Mouse (Mus musculus) limb, embryonic 12.5 days (tissue): ENCODE measurements around the gene Gm20388. TPM values are rescaled to one million over a fixed set of nuclear protein-coding genes. Genes with fewer than 3 reads are reported as not detected.

Experiments
- ATAC-seq: fragments of 200-750 bp; cut with Nextera tagmentation; 2 replicates; pipeline ENCODE4 v1.8.0; 2017; ENCODE audit warnings: low read depth, moderate TSS enrichment; ENCODE audit not compliant: insufficient number of reproducible peaks, insufficient read depth, low FRiP score, low TSS enrichment
- H3K27ac ChIP-seq: fragments of 300-500 bp; sonication (generic); 2 replicates; pipeline ENCODE4 v1.5.1; 2016; ENCODE audit warnings: mild to moderate bottlenecking, moderate library complexity
- H3K27me3 ChIP-seq: fragments of 300-500 bp; sonication (generic); 2 replicates; pipeline ENCODE4 v1.6.1; 2016; ENCODE audit warnings: mild to moderate bottlenecking, moderate library complexity
- H3K36me3 ChIP-seq: fragments of 300-500 bp; sonication (generic); 2 replicates; pipeline ENCODE4 v1.6.1; 2016; ENCODE audit warnings: mild to moderate bottlenecking, moderate library complexity
- H3K4me1 ChIP-seq: fragments of 300-500 bp; sonication (generic); replicated peaks from 2 replicates; pipeline ENCODE4 v1.6.1; 2016
- H3K4me2 ChIP-seq: fragments of 300-500 bp; sonication (generic); 2 replicates; pipeline ENCODE4 v1.6.1; 2016; ENCODE audit warnings: mild to moderate bottlenecking, moderate library complexity
- H3K4me3 ChIP-seq: fragments of 300-500 bp; sonication (generic); replicated peaks from 2 replicates; pipeline ENCODE4 v1.5.1; 2016; ENCODE audit warnings: mild to moderate bottlenecking
- H3K9ac ChIP-seq: fragments of 300-500 bp; sonication (generic); replicated peaks from 2 replicates; pipeline ENCODE4 v1.6.1; 2016; ENCODE audit warnings: mild to moderate bottlenecking, moderate library complexity
- H3K9me3 ChIP-seq: fragments of 300-500 bp; sonication (generic); 2 replicates; pipeline ENCODE4 v1.6.1; 2016; ENCODE audit warnings: mild to moderate bottlenecking, moderate library complexity
- WGBS: fragments of 180-500 bp; shearing (Covaris S2); methylation state at CpG from one replicate; pipeline ENCODE4 v1.1.7; 2016; 5-methylcytosine and 5-hydroxymethylcytosine counted together
- polyA plus RNA-seq: library from polyadenylated mRNA; unstranded; fragments of >200 nt; fragmentation: Nextera tagmentation; extraction: Ambion mirVana; gene quantifications from 2 replicates; pipeline ENCODE4 v1.2.1, GENCODE M21; 2016

The Gm20388 gene
- polyA plus RNA-seq, 1 experiment from 2014 or later = not detected

- 87% methylated on average over 7 of the region's 7 CpGs for WGBS
- no peaks in the 10 kb centered on the region for H3K9me3 ChIP-seq
- no peak overlapping the region for H3K4me3 ChIP-seq
- no peak overlapping the region for H3K4me2 ChIP-seq
- 0 out of 2 replicates have a peak, but pooled peaks cover 2% of the 10 kb centered on the region for H3K4me1 ChIP-seq
- H3K9ac ChIP-seq = no peak overlapping the region
- ATAC-seq = no peak
- no peak overlapping the region for H3K27ac ChIP-seq
- peaks cover 87% of the 10 kb centered on the region for H3K36me3 ChIP-seq
- H3K27me3 ChIP-seq = no peaks in the 10 kb centered on the region
These were observed 27.8 kb downstream of the Gm20388 start for GRCm38 (mm10) chr8:119938481-119938880.

- no peak for ATAC-seq
- H3K4me1 ChIP-seq = 0 out of 2 replicates have a peak, but pooled peaks cover 3% of the 10 kb centered on the region
- no peak overlapping the region for H3K9ac ChIP-seq
- H3K27me3 ChIP-seq = no peaks in the 10 kb centered on the region
- no peak overlapping the region for H3K4me3 ChIP-seq
- no peak overlapping the region for H3K27ac ChIP-seq
- no peak overlapping the region for H3K4me2 ChIP-seq
- peaks cover 87% of the 10 kb centered on the region for H3K36me3 ChIP-seq
- 90% methylated on average over 2 of the region's 2 CpGs for WGBS
- no peaks in the 10 kb centered on the region for H3K9me3 ChIP-seq
These were observed 28.7 kb downstream of the Gm20388 start for GRCm38 (mm10) chr8:119939336-119939735.

GRCm38 (mm10) chr8:119941471-119941870, 30.8 kb downstream of the Gm20388 start:
- H3K27ac ChIP-seq = no peak overlapping the region
- peaks cover 90% of the 10 kb centered on the region for H3K36me3 ChIP-seq
- H3K4me2 ChIP-seq = no peak overlapping the region
- H3K9me3 ChIP-seq = no peaks in the 10 kb centered on the region
- no peaks in the 10 kb centered on the region for H3K27me3 ChIP-seq
- no peak for ATAC-seq
- 0 out of 2 replicates have a peak, but pooled peaks cover 3% of the 10 kb centered on the region for H3K4me1 ChIP-seq
- no peak overlapping the region for H3K9ac ChIP-seq
- no peak overlapping the region for H3K4me3 ChIP-seq
- WGBS = 96% methylated on average over 18 of the region's 18 CpGs

- no peak for ATAC-seq
- H3K27ac ChIP-seq = no peak overlapping the region
- H3K9me3 ChIP-seq = no peaks in the 10 kb centered on the region
- 90% methylated on average over 10 of the region's 10 CpGs for whole genome bisulfite sequencing
- H3K27me3 ChIP-seq = no peaks in the 10 kb centered on the region
- H3K4me3 ChIP-seq = no peak overlapping the region
- H3K4me1 ChIP-seq = 0 out of 2 replicates have a peak, but pooled peaks cover 3% of the 10 kb centered on the region
- no peak overlapping the region for H3K4me2 ChIP-seq
- H3K9ac ChIP-seq = no peak overlapping the region; the same call in 1 of the 2 replicates
- peaks cover 91% of the 10 kb centered on the region for H3K36me3 ChIP-seq
These were observed 33.0 kb downstream of the Gm20388 start for GRCm38 (mm10) chr8:119943616-119944015.

GRCm38 (mm10) chr8:119944096-119944811, 33.6 kb downstream of the Gm20388 start:
- H3K4me1 ChIP-seq = 0 out of 2 replicates have a peak, but pooled peaks cover 3% of the 10 kb centered on the region

GRCm38 (mm10) chr8:119946326-119946865, 35.8 kb downstream of the Gm20388 start:
- Histone ChIP-seq H3K9ac (no peak overlapping the region), H3K4me1 (0 out of 2 replicates have a peak, but pooled peaks cover 3% of the 10 kb centered on the region), H3K9me3 (no peaks in the 10 kb centered on the region), H3K4me2 (no peak overlapping the region), H3K27me3 (no peaks in the 10 kb centered on the region), H3K36me3 (peaks cover 97% of the 10 kb centered on the region), H3K4me3 (no peak overlapping the region), H3K27ac (no peak overlapping the region)
- 83% methylated on average over 8 of the region's 8 CpGs for WGBS
- ATAC-seq = no peak

More at GRCm38 (mm10) chr8:119944096-119944811, 33.6 kb downstream of the Gm20388 start:
- no peak overlapping the region for H3K9ac ChIP-seq
- 63% methylated on average over 9 of the region's 9 CpGs for WGBS
- 0 out of 2 replicates have a peak, but pooled peaks have one; percentile 34 for ATAC-seq
- no peak overlapping the region for H3K27ac ChIP-seq
- no peak overlapping the region for H3K4me2 ChIP-seq
- H3K36me3 ChIP-seq = peaks cover 91% of the 10 kb centered on the region
- H3K4me3 ChIP-seq = no peak overlapping the region
- H3K9me3 ChIP-seq = no peaks in the 10 kb centered on the region
- no peaks in the 10 kb centered on the region for H3K27me3 ChIP-seq

- ATAC-seq = no peak
- no peak overlapping the region for H3K4me2 ChIP-seq
- no peaks in the 10 kb centered on the region for H3K27me3 ChIP-seq
- peaks cover 97% of the 10 kb centered on the region for H3K36me3 ChIP-seq
- 88% methylated on average over 19 of the region's 19 CpGs for WGBS
- no peak overlapping the region for H3K4me3 ChIP-seq
- 0 out of 2 replicates have a peak overlapping the region, but pooled peaks have one; percentile 41 for H3K27ac ChIP-seq
- H3K9ac ChIP-seq = no peak overlapping the region
- H3K4me1 ChIP-seq = peaks cover 13% of the 10 kb centered on the region
- H3K9me3 ChIP-seq = no peaks in the 10 kb centered on the region
These were observed 37.0 kb downstream of the Gm20388 start for GRCm38 (mm10) chr8:119947653-119948052.

- no peaks in the 10 kb centered on the region for H3K27me3 ChIP-seq
These were observed 37.7 kb downstream of the Gm20388 start for GRCm38 (mm10) chr8:119948340-119948739.

GRCm38 (mm10) chr8:119952282-119952681, 41.6 kb downstream of the Gm20388 start:
- Histone ChIP-seq H3K4me3 (no peak overlapping the region), H3K4me2 (no peak overlapping the region), H3K4me1 (peaks cover 30% of the 10 kb centered on the region), H3K9ac (no peak overlapping the region), H3K27me3 (no peaks in the 10 kb centered on the region), H3K9me3 (no peaks in the 10 kb centered on the region), H3K36me3 (peaks cover 98% of the 10 kb centered on the region), H3K27ac (0 out of 2 replicates have a peak overlapping the region, but pooled peaks have one; percentile 42)
- WGBS = 66% methylated on average over 7 of the region's 7 CpGs
- ATAC-seq = no peak

More at GRCm38 (mm10) chr8:119948340-119948739, 37.7 kb downstream of the Gm20388 start:
- H3K9me3 ChIP-seq = no peaks in the 10 kb centered on the region
- H3K36me3 ChIP-seq = peaks cover 97% of the 10 kb centered on the region
- whole genome bisulfite sequencing = 88% methylated on average over 15 of the region's 15 CpGs
- ATAC-seq = no peak
- H3K4me3 ChIP-seq = no peak overlapping the region
- no peak overlapping the region for H3K27ac ChIP-seq
- peaks cover 18% of the 10 kb centered on the region for H3K4me1 ChIP-seq
- no peak overlapping the region for H3K9ac ChIP-seq
- H3K4me2 ChIP-seq = no peak overlapping the region

GRCm38 (mm10) chr8:119952747-119953146, 42.1 kb downstream of the Gm20388 start:
- Histone ChIP-seq H3K4me3 (no peak overlapping the region), H3K4me2 (no peak overlapping the region), H3K9me3 (no peaks in the 10 kb centered on the region), H3K4me1 (peaks cover 34% of the 10 kb centered on the region), H3K36me3 (peaks cover 98% of the 10 kb centered on the region), H3K9ac (no peak overlapping the region), H3K27ac (no peak overlapping the region), H3K27me3 (no peaks in the 10 kb centered on the region)
- ATAC-seq = no peak; the same call in 1 of the 2 replicates
- 50% methylated on average over 5 of the region's 5 CpGs for whole genome bisulfite sequencing

GRCm38 (mm10) chr8:119955333-119955732, 44.7 kb downstream of the Gm20388 start:
- peaks cover 81% of the 10 kb centered on the region for H3K36me3 ChIP-seq
- 92% methylated on average over 8 of the region's 8 CpGs for WGBS

More at GRCm38 (mm10) chr8:119955333-119955732, 44.7 kb downstream of the Gm20388 start:
- Histone ChIP-seq H3K9me3 (no peaks in the 10 kb centered on the region), H3K4me2 (no peak overlapping the region), H3K27me3 (no peaks in the 10 kb centered on the region), H3K9ac (no peak overlapping the region), H3K27ac (no peak overlapping the region), H3K4me1 (peaks cover 40% of the 10 kb centered on the region), H3K4me3 (no peak overlapping the region)
- ATAC-seq = no peak
